Mouse (Mus musculus) hindbrain, postnatal 0 days (tissue): Measurements from ENCODE around the gene Cldn13. TPM values are rescaled to one million over a fixed set of nuclear protein-coding genes. Genes with fewer than 3 reads are reported as not detected.

Source experiments
- ATAC-seq: fragments of 200-750 bp; cut with Nextera tagmentation; 2 replicates; pipeline ENCODE4 v1.8.0; 2017; ENCODE audit warnings: mild to moderate bottlenecking, moderate TSS enrichment, moderate library complexity
- DNase-seq: peaks from one replicate; pipeline ENCODE4 v3.0.0-alpha.2; 2015; ENCODE audit warnings: low spot score
- H3K27ac ChIP-seq: fragments of 300-500 bp; sonication (generic); 2 replicates; pipeline ENCODE4 v1.5.1; 2014; ENCODE audit warnings: mild to moderate bottlenecking
- H3K27me3 ChIP-seq: fragments of 300-500 bp; sonication (generic); 2 replicates; pipeline ENCODE4 v1.6.1; 2014; ENCODE audit warnings: low read length, mixed read lengths; ENCODE audit not compliant: insufficient read depth
- H3K36me3 ChIP-seq: fragments of 300-500 bp; sonication (generic); 2 replicates; pipeline ENCODE4 v1.6.1; 2014; ENCODE audit warnings: low read length, mixed read lengths; ENCODE audit not compliant: insufficient read depth
- H3K4me1 ChIP-seq: fragments of 300-500 bp; sonication (generic); 2 replicates; pipeline ENCODE4 v1.6.1; 2014; ENCODE audit warnings: antibody characterized with exemption, low read length, mixed read lengths; ENCODE audit not compliant: insufficient read depth
- H3K4me2 ChIP-seq: fragments of 300-500 bp; sonication (generic); 2 replicates; pipeline ENCODE4 v1.6.1; 2014; ENCODE audit warnings: low read depth, mild to moderate bottlenecking, low read length, moderate library complexity, mixed read lengths
- H3K4me3 ChIP-seq: fragments of 300-500 bp; sonication (generic); 2 replicates; pipeline ENCODE4 v1.5.1; 2014; ENCODE audit warnings: low read length
- H3K9ac ChIP-seq: fragments of 300-500 bp; sonication (generic); replicated peaks from 2 replicates; pipeline ENCODE4 v1.6.1; 2014; ENCODE audit warnings: mild to moderate bottlenecking, low read length, moderate library complexity, mixed read lengths
- H3K9me3 ChIP-seq: fragments of 300-500 bp; sonication (generic); 2 replicates; pipeline ENCODE4 v1.6.1; 2016; ENCODE audit warnings: low read length, mixed read lengths
- CTCF ChIP-seq: IDR thresholded peaks from 2 replicates; pipeline ENCODE4 v1.5.1; 2016; ENCODE audit warnings: antibody characterized with exemption, control low read depth, low read depth
- WGBS: fragments of 180-500 bp; shearing (Covaris S2); extraction: QIAGEN DNeasy Blood & Tissue Kit; methylation state at CpG from one replicate; pipeline ENCODE4 v1.1.7; 2014; 5-methylcytosine and 5-hydroxymethylcytosine counted together
- polyA plus RNA-seq: library from polyadenylated mRNA; unstranded; fragments of >200 nt; fragmentation: Nextera tagmentation; extraction: Ambion mirVana; gene quantifications from 2 replicates; pipeline ENCODE4 v1.2.1, GENCODE M21; 2015
- total RNA-seq: library from RNA; depleted of rRNA; stranded (reverse); fragments of >200 nt; gene quantifications from 2 replicates; pipeline ENCODE4 v1.2.3, GENCODE M21; 2014

Cldn13 gene
- total and polyA plus RNA-seq, 2 experiments from 2014 or later = not detected

GRCm38 (mm10) chr5:134913352-134913751 lies 2.0 kb downstream of the Cldn13 start:
- Histone ChIP-seq H3K9me3 (no peaks in the 10 kb centered on the region), H3K36me3 (no peaks in the 10 kb centered on the region), H3K4me1 (no peaks in the 10 kb centered on the region), H3K4me2 (no peak overlapping the region), H3K4me3 (no peak overlapping the region), H3K27me3 (no peaks in the 10 kb centered on the region), H3K9ac (no peak overlapping the region), H3K27ac (no peak overlapping the region)
- DNase-seq (no peak), ATAC-seq (no peak)
- 77% methylated on average over 3 of the region's 3 CpGs for WGBS
- TF ChIP-seq CTCF = no peak

DNA sequence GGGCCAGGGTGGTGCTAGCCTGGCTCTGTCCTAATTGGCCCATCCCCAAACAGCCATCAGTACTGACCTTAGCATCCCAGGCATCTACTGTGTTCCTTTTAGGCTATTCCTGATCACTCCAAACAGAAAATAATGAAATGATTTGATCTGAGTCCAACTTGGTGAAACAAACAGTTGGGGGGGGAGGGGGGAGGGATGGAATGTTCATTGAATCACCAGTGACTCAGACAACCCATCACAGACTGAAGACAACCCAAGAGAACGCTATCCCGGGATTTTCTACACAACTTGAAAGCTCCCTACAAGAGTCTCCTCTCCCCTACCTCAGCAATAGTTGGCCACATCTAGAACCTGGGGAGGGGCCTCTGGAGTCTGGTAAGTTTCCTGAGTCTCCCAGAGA lies 3.4 kb downstream of the Cldn13 start:
- DNase-seq = no peak
- no peak for ATAC-seq
- Histone ChIP-seq H3K4me1 (no peaks in the 10 kb centered on the region), H3K9me3 (no peaks in the 10 kb centered on the region), H3K36me3 (no peaks in the 10 kb centered on the region), H3K27me3 (no peaks in the 10 kb centered on the region), H3K4me3 (no peak overlapping the region), H3K9ac (no peak overlapping the region), H3K27ac (no peak overlapping the region), H3K4me2 (no peak overlapping the region)
- TF ChIP-seq CTCF = no peak
- 87% methylated on average over 2 of the region's 2 CpGs for WGBS

- DNase-seq = peak; percentile 95
- H3K27ac ChIP-seq = no peak overlapping the region
- H3K27me3 ChIP-seq = no peaks in the 10 kb centered on the region
- no peak overlapping the region for H3K4me3 ChIP-seq
- no peaks in the 10 kb centered on the region for H3K36me3 ChIP-seq
- no peak overlapping the region for H3K9ac ChIP-seq
- no peaks in the 10 kb centered on the region for H3K4me1 ChIP-seq
- no peaks in the 10 kb centered on the region for H3K9me3 ChIP-seq
- ATAC-seq = peak; percentile 89
- peak; percentile 99 for TF ChIP-seq CTCF
- WGBS = under 1% methylated on average over 13 of the region's 13 CpGs
- H3K4me2 ChIP-seq = no peak overlapping the region
Observed at GRCm38 (mm10) chr5:134907135-134907534, 8.2 kb downstream of the Cldn13 start.

DNA sequence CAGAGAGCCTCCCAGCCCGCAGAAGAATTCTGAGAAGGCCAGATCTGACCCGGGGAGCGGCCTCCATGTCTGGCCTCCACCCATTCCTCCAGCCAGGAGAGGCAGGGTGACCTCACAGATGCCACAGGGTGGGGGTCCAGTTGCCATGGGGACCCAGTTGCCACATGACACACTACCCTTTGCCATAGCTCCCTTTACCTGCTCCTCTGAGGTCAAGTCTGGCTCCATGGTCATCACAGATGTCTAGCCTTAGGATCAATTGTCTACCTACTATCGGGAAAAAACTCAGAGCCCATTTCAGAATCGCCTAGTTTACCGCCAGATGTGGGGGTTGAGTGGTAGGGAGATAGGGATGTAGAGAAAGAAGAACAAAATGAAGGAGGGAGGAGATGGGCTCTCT lies 8.7 kb downstream of the Cldn13 start, which contains the start of gene Tmem270:
Gene Tmem270 (minus strand): TSS at position 101 of the 400 bp plus-strand sequence.
- no peak within 1 kb of the TSS for H3K4me2 ChIP-seq
- no peak within 1 kb of the TSS for H3K27ac ChIP-seq
- H3K27me3 ChIP-seq = no peaks in the 10 kb centered on the region
- H3K4me3 ChIP-seq = no peak within 1 kb of the TSS
- no peak within 1 kb of the TSS for H3K9ac ChIP-seq
- no peak for TF ChIP-seq CTCF
- H3K36me3 ChIP-seq = no peaks in the 10 kb centered on the region
- DNase-seq (no peak), ATAC-seq (0 out of 2 replicates have a peak, but pooled peaks have one; percentile 11)
- H3K4me1 ChIP-seq = no peaks in the 10 kb centered on the region
- WGBS = 73% methylated on average over 6 of the region's 6 CpGs
- H3K9me3 ChIP-seq = no peaks in the 10 kb centered on the region

- 74% methylated on average over 8 of the region's 8 CpGs for WGBS
- Histone ChIP-seq H3K4me3 (no peak overlapping the region), H3K27me3 (no peaks in the 10 kb centered on the region), H3K4me2 (no peak overlapping the region), H3K4me1 (no peaks in the 10 kb centered on the region), H3K27ac (no peak overlapping the region), H3K36me3 (no peaks in the 10 kb centered on the region), H3K9ac (no peak overlapping the region), H3K9me3 (no peaks in the 10 kb centered on the region)
- no peak for TF ChIP-seq CTCF
- ATAC-seq (no peak), DNase-seq (no peak)
Observed at GRCm38 (mm10) chr5:134901644-134902027, 13.7 kb downstream of the Cldn13 start.

GRCm38 (mm10) chr5:134901012-134901643 lies 14.2 kb downstream of the Cldn13 start:
- 37% methylated on average over 12 of the region's 12 CpGs for WGBS
- no peak overlapping the region for H3K27ac ChIP-seq
- no peak overlapping the region for H3K4me2 ChIP-seq
- DNase-seq = peak; percentile 86
- H3K9me3 ChIP-seq = no peaks in the 10 kb centered on the region
- no peak overlapping the region for H3K9ac ChIP-seq
- no peaks in the 10 kb centered on the region for H3K36me3 ChIP-seq
- no peaks in the 10 kb centered on the region for H3K27me3 ChIP-seq
- H3K4me1 ChIP-seq = no peaks in the 10 kb centered on the region
- peak; percentile 70 for ATAC-seq
- peak; percentile 75 for TF ChIP-seq CTCF
- H3K4me3 ChIP-seq = no peak overlapping the region

DNA sequence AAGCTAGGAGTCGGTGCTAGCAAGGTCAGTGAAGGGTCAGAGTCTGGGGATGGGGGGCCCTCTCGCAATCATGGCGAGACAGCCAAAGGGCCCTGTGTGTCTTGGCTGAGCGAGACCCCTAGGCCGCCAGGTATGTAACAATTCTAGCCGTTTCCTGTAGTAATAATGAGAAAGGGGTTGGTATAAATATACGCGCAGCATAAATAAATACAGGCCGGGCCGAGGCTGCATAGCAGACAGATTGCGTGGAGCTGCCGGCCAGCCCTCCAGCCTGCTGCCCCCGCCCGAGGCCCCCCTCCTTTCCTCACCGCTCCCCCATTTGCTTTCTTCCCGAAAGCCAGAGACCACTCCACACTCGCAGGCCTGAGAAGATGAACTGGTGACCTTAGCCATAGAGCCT lies 17.7 kb downstream of the Cldn13 start:
- no peak for ATAC-seq
- H3K36me3 ChIP-seq = no peaks in the 10 kb centered on the region
- no peak overlapping the region for H3K27ac ChIP-seq
- no peaks in the 10 kb centered on the region for H3K9me3 ChIP-seq
- H3K4me3 ChIP-seq = no peak overlapping the region
- no peak overlapping the region for H3K9ac ChIP-seq
- DNase-seq = no peak
- WGBS = 77% methylated on average over 17 of the region's 17 CpGs
- no peak overlapping the region for H3K4me2 ChIP-seq
- no peaks in the 10 kb centered on the region for H3K27me3 ChIP-seq
- no peaks in the 10 kb centered on the region for H3K4me1 ChIP-seq
- no peak for TF ChIP-seq CTCF
